Mouse (Mus musculus) liver, adult 2 months (tissue): ENCODE data around the gene Olfr263.

Experiments used
- CTCF ChIP-seq: fragments of 200-500 bp; IDR thresholded peaks from 2 replicates; pipeline ENCODE4 v1.5.1; 2011; ENCODE audit warnings: low read depth, low read length, control low read depth
- POLR2A ChIP-seq: fragments of 200-500 bp; IDR thresholded peaks from 2 replicates; pipeline ENCODE4 v1.6.1; 2011; ENCODE audit warnings: low read length, control low read depth; ENCODE audit not compliant: insufficient read depth; ENCODE audit errors: extremely low read depth

DNA sequence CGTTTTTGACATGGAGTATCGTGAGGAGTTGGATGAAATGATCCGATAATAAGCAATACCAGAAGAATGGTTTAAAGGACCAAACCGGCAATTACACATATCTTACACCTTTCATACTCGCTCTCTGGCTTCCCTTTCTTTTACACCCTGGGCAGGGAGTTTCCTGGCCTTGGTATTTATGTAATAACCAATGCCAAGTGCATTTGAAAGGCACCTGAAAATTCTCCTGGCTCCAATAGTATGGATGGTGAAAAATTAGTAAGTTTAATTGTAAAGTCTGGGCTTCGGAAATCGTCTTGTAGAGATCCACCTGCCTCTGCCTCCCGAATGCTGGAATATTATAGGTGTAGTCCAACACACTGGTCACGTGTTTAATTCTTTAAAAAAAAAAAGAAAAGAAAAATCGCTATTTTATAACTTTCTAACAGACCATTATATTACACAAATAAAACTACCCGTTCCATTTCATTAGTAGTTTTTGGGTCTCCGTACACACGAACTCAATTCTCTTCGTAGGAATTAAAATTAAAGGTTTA, 39.8 kb downstream of the Olfr263 start:
- TF ChIP-seq CTCF (no peak), POLR2A (no peak)
